Mouse (Mus musculus) ES-E14 (cell line): ENCODE measurements around the gene Cfi. TPM values are rescaled to one million over a fixed set of nuclear protein-coding genes. Genes with fewer than 3 reads are reported as not detected.
A peak's percentile ranks its signal among the peaks of the same experiment; 100 is the strongest.

Source experiments
- DNase-seq: peaks from one replicate; pipeline ENCODE4 v3.0.0-alpha.2; 2013; ENCODE audit warnings: low read depth, low spot score
- H3K27ac ChIP-seq: 2 replicates; pipeline ENCODE4 v1.5.1; 2012; ENCODE audit warnings: low read depth, mild to moderate bottlenecking, low read length, moderate library complexity, mixed read lengths; ENCODE audit not compliant: poor library complexity, insufficient read depth, severe bottlenecking
- H3K36me3 ChIP-seq: 2 replicates; pipeline ENCODE4 v1.6.1; 2012; ENCODE audit warnings: mild to moderate bottlenecking, low read length, moderate library complexity, mixed read lengths; ENCODE audit not compliant: control insufficient read depth, poor library complexity, insufficient read depth, severe bottlenecking
- H3K4me1 ChIP-seq, 2 experiments: fragments of 150-350 bp in 1 of 2; sonication (generic) in 1 of 2; 2 replicates each; pipeline ENCODE4 v1.6.1; 2012; ENCODE audit warnings: low read length in 2 of 2, mild to moderate bottlenecking in 1 of 2, mixed read lengths in 1 of 2; ENCODE audit not compliant: control insufficient read depth in 2 of 2, insufficient read depth in 2 of 2, poor library complexity in 1 of 2
- H3K4me3 ChIP-seq, 2 experiments: fragments of 150-350 bp in 1 of 2; sonication (generic) in 1 of 2; 2 replicates each; pipeline ENCODE4 v1.5.1; 2012; ENCODE audit warnings: low read length in 2 of 2, low read depth in 1 of 2, mild to moderate bottlenecking in 1 of 2, mixed read lengths in 1 of 2; ENCODE audit not compliant: insufficient read depth in 1 of 2, poor library complexity in 1 of 2, severe bottlenecking in 1 of 2
- H3K9ac ChIP-seq: 2 replicates; pipeline ENCODE4 v1.6.1; 2012; ENCODE audit warnings: low read depth, mild to moderate bottlenecking, low read length, mixed read lengths; ENCODE audit not compliant: poor library complexity, insufficient read depth, severe bottlenecking
- H3K9me3 ChIP-seq: fragments of 150-350 bp; sonication (generic); 2 replicates; pipeline ENCODE4 v1.6.1; 2012; ENCODE audit warnings: low read depth, mild to moderate bottlenecking, low read length; ENCODE audit not compliant: control insufficient read depth, insufficient read depth
- CHD2 ChIP-seq: IDR thresholded peaks from 2 replicates; pipeline ENCODE4 v1.6.1; 2014; ENCODE audit warnings: mild to moderate bottlenecking, low read depth, low read length, inconsistent platforms
- HCFC1 ChIP-seq: IDR thresholded peaks from 2 replicates; pipeline ENCODE4 v1.6.1; 2012; ENCODE audit warnings: low read length, inconsistent platforms, borderline replicate concordance; ENCODE audit not compliant: insufficient read depth
- MAFK ChIP-seq: IDR thresholded peaks from 2 replicates; pipeline ENCODE4 v1.6.1; 2014; ENCODE audit warnings: mild to moderate bottlenecking, low read depth, low read length, inconsistent platforms; ENCODE audit not compliant: insufficient read depth
- ZC3H11A ChIP-seq: IDR thresholded peaks from 2 replicates; pipeline ENCODE4 v1.6.1; 2012; ENCODE audit warnings: low read depth, mild to moderate bottlenecking, inconsistent platforms, low read length, borderline replicate concordance
- ZNF384 ChIP-seq: IDR thresholded peaks from 2 replicates; pipeline ENCODE4 v1.6.1; 2012; ENCODE audit warnings: low read depth, low read length, inconsistent platforms
- in situ Hi-C, 2 experiments: fragments of 600-800 bp; cut with MboI; formaldehyde crosslinking; loops; one replicate each; pipeline ENCODE4 v1.15.1; 2025; ENCODE audit warnings: low sequenced_read_pairs in 2 of 2, inconsistent platforms in 1 of 2; ENCODE audit not compliant: unreplicated experiment in 2 of 2
- total RNA-seq: library from RNA; depleted of rRNA; stranded (reverse); fragments of 300-350 nt; gene quantifications from 2 replicates; pipeline ENCODE4 v1.2.3, GENCODE M21; 2012; rRNA removed

Cfi gene
- total RNA-seq, 1 experiment, result not detected

DNA sequence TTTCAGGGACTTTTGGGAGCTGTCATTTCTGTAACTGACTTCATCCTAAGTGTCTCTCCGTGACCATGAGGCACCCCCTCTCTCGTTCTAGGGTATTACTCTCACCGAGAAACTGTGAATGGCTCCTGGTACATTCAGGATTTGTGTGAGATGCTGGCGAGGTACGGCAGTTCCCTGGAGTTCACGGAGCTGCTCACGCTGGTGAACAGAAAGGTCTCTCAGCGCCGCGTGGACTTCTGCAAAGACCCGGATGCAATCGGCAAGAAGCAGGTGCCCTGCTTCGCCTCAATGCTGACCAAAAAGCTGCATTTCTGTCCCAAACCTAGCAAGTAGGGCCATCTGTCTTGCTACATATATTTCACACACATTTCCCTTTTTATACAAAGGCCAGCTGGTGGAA is 77.6 kb downstream of the Cfi start:
- Histone ChIP-seq H3K4me1 (peaks cover 0 to 4% of the 10 kb centered on the region in 2 experiments; a peak in 1 of 4 replicates), H3K9me3 (no peaks in the 10 kb centered on the region), H3K27ac (no peak overlapping the region), H3K4me3 (no peak overlapping the region), H3K9ac (no peak overlapping the region), H3K36me3 (no peaks in the 10 kb centered on the region; the same call in 1 of the 2 replicates)
- TF ChIP-seq ZNF384 (no peak), MAFK (no peak), CHD2 (no peak), ZC3H11A (no peak), HCFC1 (no peak)
- no peak for DNase-seq
- in situ Hi-C loops, result no loop called here

DNA sequence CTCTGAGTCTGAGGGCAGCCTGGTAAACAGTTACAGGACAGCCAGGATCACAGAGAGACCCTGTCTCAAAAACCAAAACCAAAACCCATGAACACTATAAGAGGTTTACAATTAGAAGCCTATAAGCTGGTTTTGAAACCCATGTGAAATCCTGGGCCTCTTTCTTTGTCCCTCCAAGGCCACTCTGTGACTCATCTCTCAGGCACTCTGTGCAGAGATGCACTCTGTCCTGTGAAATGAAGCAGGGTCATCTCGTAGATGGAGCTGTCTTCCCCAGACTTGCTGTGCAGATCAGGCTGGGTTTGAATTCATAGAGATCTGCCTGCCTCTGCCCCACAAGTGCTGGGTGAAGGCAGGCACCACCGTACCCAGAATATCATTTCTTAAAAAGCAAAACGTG is 81.7 kb downstream of the Cfi start:
- H3K4me1 ChIP-seq, result peaks cover 0 to 4% of the 10 kb centered on the region in 2 experiments; a peak in 1 of 4 replicates
- H3K4me3 ChIP-seq, result no peak overlapping the region
- H3K9ac ChIP-seq, result no peak overlapping the region
- TF ChIP-seq ZC3H11A, result no peak
- TF ChIP-seq CHD2, result no peak
- TF ChIP-seq ZNF384, result no peak
- H3K9me3 ChIP-seq, result no peaks in the 10 kb centered on the region
- in situ Hi-C loops, result no loop called here
- DNase-seq, result no peak
- H3K27ac ChIP-seq, result no peak overlapping the region
- H3K36me3 ChIP-seq, result no peaks in the 10 kb centered on the region; the same call in 1 of the 2 replicates

- peak; percentile 63 for DNase-seq
Observed at GRCm38 (mm10) chr3:129918434-129918833, 82.8 kb downstream of the Cfi start.

DNA sequence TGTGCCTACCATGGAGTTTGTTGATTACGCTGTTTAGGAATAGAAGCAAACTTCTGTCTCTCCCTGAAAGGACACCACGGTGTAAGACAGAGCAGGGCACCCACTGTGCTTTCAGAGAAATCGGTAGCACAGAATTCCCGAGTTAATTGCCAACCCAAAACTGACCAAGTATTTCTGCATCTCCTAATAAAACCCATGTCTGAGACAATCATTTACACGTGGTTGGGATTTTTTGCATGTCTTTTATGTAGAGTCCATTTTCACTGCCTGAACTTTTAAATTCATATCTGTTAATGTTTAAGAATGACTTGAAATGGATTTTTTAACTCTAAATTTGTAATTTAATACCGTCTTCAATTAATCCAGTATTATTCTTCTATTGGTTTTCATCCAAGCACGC is 87.9 kb downstream of the Cfi start:
- Histone ChIP-seq H3K36me3 (no peaks in the 10 kb centered on the region), H3K27ac (no peak overlapping the region), H3K9me3 (no peaks in the 10 kb centered on the region), H3K9ac (no peak overlapping the region), H3K4me1 (no peaks in the 10 kb centered on the region), H3K4me3 (no peak overlapping the region)
- TF ChIP-seq MAFK, result no peak
- TF ChIP-seq CHD2, result no peak
- TF ChIP-seq ZC3H11A, result no peak
- no peak for TF ChIP-seq HCFC1
- no peak for TF ChIP-seq ZNF384
- no peak for DNase-seq
- in situ Hi-C loops, result no loop called here

More at GRCm38 (mm10) chr3:129918434-129918833, 82.8 kb downstream of the Cfi start:
- H3K4me3 ChIP-seq, result no peak overlapping the region
- no peak overlapping the region for H3K27ac ChIP-seq
- in situ Hi-C loops, result no loop called here
- H3K36me3 ChIP-seq, result no peaks in the 10 kb centered on the region; the same call in 1 of the 2 replicates
- no peak for TF ChIP-seq CHD2
- TF ChIP-seq HCFC1, result no peak
- no peak for TF ChIP-seq ZC3H11A
- TF ChIP-seq ZNF384, result no peak
- no peak for TF ChIP-seq MAFK
- H3K9ac ChIP-seq, result no peak overlapping the region
- H3K9me3 ChIP-seq, result no peaks in the 10 kb centered on the region
- peaks cover 0 to 4% of the 10 kb centered on the region in 2 experiments; a peak in 1 of 4 replicates for H3K4me1 ChIP-seq

Other genes with a start within 250 kb of the Cfi start
- gene Egf, start 80.6 kb upstream of the Cfi start, total RNA-seq, result 2.2 and 2.4 TPM in 2 replicates
- gene Lrit3, start 31.9 kb upstream of the Cfi start, total RNA-seq, result not detected in 2 replicates
- 0.94 and 2.6 TPM in 2 replicates for gene Rrh, start 13.3 kb upstream of the Cfi start, total RNA-seq
- gene Gar1, start 4.5 kb upstream of the Cfi start, total RNA-seq, result 62.7 and 79.1 TPM in 2 replicates
- 37.3 and 55.3 TPM in 2 replicates for gene Pla2g12a, start 42.7 kb downstream of the Cfi start, total RNA-seq
- gene Casp6, start 65.5 kb downstream of the Cfi start, total RNA-seq, result 5.0 and 6.2 TPM in 2 replicates
- 0.54 TPM in 1 of 2 replicates, not detected in the other for gene Mcub, start 134.3 kb downstream of the Cfi start, total RNA-seq
- gene Sec24b, start 225.7 kb downstream of the Cfi start, total RNA-seq, result 39.6 and 43.8 TPM in 2 replicates